Mouse (Mus musculus) myocyte (in vitro differentiated cells): ENCODE measurements around the gene Clec16a. TPM values are rescaled to one million over a fixed set of nuclear protein-coding genes. Genes with fewer than 3 reads are reported as not detected.

Experiments
- H3K27me3 ChIP-seq: one replicate; pipeline ENCODE4 v1.6.1; 2011; ENCODE audit not compliant: control insufficient read depth, insufficient read depth, insufficient read length
- H3K36me3 ChIP-seq: one replicate; pipeline ENCODE4 v1.6.1; 2011; ENCODE audit not compliant: control insufficient read depth, insufficient read depth
- H3K4me2 ChIP-seq: one replicate; pipeline ENCODE4 v1.6.1; 2011; ENCODE audit warnings: low read depth, control low read depth
- H3K4me3 ChIP-seq: one replicate; pipeline ENCODE4 v1.5.1; 2011; ENCODE audit warnings: mild to moderate bottlenecking, control low read depth, moderate library complexity
- H3K79me2 ChIP-seq: one replicate; pipeline ENCODE4 v1.6.1; 2011; ENCODE audit not compliant: control insufficient read depth, insufficient read depth
- H3ac ChIP-seq: one replicate; pipeline ENCODE4 v1.6.1; 2011; ENCODE audit not compliant: control insufficient read depth, insufficient read length
- CEBPB ChIP-seq: IDR thresholded peaks from 2 replicates; pipeline ENCODE4 v1.6.1; 2011; ENCODE audit warnings: mild to moderate bottlenecking, moderate library complexity; ENCODE audit not compliant: poor library complexity, insufficient read depth, severe bottlenecking
- E2F4 ChIP-seq: IDR thresholded peaks from one replicate; pipeline ENCODE4 v1.6.1; 2011; ENCODE audit warnings: mild to moderate bottlenecking, control low read depth, moderate library complexity; ENCODE audit not compliant: insufficient read depth
- MAX ChIP-seq: IDR thresholded peaks from one replicate; pipeline ENCODE4 v1.6.1; 2011; ENCODE audit warnings: low read depth, mild to moderate bottlenecking, control low read depth
- MYOD1 ChIP-seq, 3 experiments: IDR thresholded peaks; one replicate each; pipeline ENCODE4 v1.6.1; 2011; ENCODE audit warnings: control low read depth in 2 of 3, low read depth in 2 of 3, mild to moderate bottlenecking in 2 of 3, moderate library complexity in 1 of 3; ENCODE audit not compliant: insufficient read length in 2 of 3, control insufficient read depth in 1 of 3
- MYOG ChIP-seq, 3 experiments: IDR thresholded peaks; one replicate each; pipeline ENCODE4 v1.6.1; 2011; ENCODE audit warnings: control low read depth in 2 of 3, low read depth in 2 of 3, mild to moderate bottlenecking in 2 of 3; ENCODE audit not compliant: insufficient read length in 2 of 3, control insufficient read depth in 1 of 3, insufficient read depth in 1 of 3
- POLR2A ChIP-seq: IDR thresholded peaks from one replicate; pipeline ENCODE4 v1.6.1; 2011; ENCODE audit warnings: low read depth, mild to moderate bottlenecking, control low read depth, moderate library complexity; ENCODE audit not compliant: insufficient read length
- POLR2AphosphoS2 ChIP-seq: IDR thresholded peaks from one replicate; pipeline ENCODE4 v1.6.1; 2011; ENCODE audit warnings: low read depth, control low read depth; ENCODE audit not compliant: insufficient read length
- REST ChIP-seq: IDR thresholded peaks from one replicate; pipeline ENCODE4 v1.6.1; 2011; ENCODE audit warnings: mild to moderate bottlenecking, control low read depth, moderate library complexity; ENCODE audit not compliant: insufficient read depth, insufficient read length
- SRF ChIP-seq: IDR thresholded peaks from one replicate; pipeline ENCODE4 v1.6.1; 2011; ENCODE audit warnings: low read depth; ENCODE audit not compliant: control insufficient read depth, insufficient read length
- TCF12 ChIP-seq: IDR thresholded peaks from one replicate; pipeline ENCODE4 v1.6.1; 2011; ENCODE audit warnings: mild to moderate bottlenecking, control low read depth; ENCODE audit not compliant: poor library complexity, insufficient read depth, severe bottlenecking
- TCF3 ChIP-seq: IDR thresholded peaks from one replicate; pipeline ENCODE4 v1.6.1; 2011; ENCODE audit warnings: low read depth, control low read depth; ENCODE audit not compliant: insufficient read length
- USF1 ChIP-seq: IDR thresholded peaks from one replicate; pipeline ENCODE4 v1.6.1; 2011; ENCODE audit warnings: low read depth, mild to moderate bottlenecking, control low read depth, moderate library complexity
- polyA plus RNA-seq: library from polyadenylated mRNA; unstranded; fragments of >200 nt; fragmentation: generic; extraction: Trizol; gene quantifications from one replicate; pipeline ENCODE4 v1.2.1, GENCODE M21; 2012; ENCODE audit warnings: missing spikeins

The Clec16a gene
- polyA plus RNA-seq, 1 experiment = 15.5 TPM

DNA sequence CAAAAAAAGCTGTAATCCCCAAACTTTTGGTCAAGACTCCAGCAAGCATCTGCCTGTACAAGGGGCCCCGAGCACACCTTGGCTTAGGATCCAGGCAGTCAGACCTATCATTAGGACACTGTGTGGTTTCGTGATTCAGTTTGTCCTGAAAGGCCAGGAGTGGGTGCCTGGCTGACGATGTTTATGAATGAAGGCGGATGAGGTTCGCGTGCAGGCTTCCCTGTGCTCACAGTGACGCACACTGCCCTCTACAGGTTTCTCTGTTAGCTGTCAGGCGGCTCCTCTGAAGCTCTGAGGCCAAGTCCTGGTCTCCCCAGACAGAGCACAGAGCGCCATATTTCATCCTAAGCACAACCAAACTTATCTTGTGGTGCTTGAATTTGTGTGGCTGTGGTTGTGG, 241.1 kb downstream of the Clec16a start:
- Histone ChIP-seq H3K79me2 (peaks cover 5% of the 10 kb centered on the region), H3K27me3 (no peaks in the 10 kb centered on the region), H3K4me2 (peak overlapping the region; percentile 99), H3K4me3 (peak overlapping the region; percentile 64), H3K36me3 (no peaks in the 10 kb centered on the region), H3ac (peak overlapping the region; percentile 57)
- TF ChIP-seq MYOD1 (IDR thresholded peaks at IDR 0.05; ENCODE audit: control insufficient read depth in 1 of 3, insufficient read length in 2 of 3, low read depth in 2 of 3) (no peak), TCF3 (no peak), SRF (no peak), POLR2A (no peak), TCF12 (no peak), USF1 (no peak), MYOG (IDR thresholded peaks at IDR 0.05; ENCODE audit: control insufficient read depth in 1 of 3, insufficient read depth in 1 of 3, insufficient read length in 2 of 3, low read depth in 2 of 3) (no peak), CEBPB (no peak), E2F4 (no peak), REST (no peak), MAX (no peak), POLR2AphosphoS2 (no peak)

DNA sequence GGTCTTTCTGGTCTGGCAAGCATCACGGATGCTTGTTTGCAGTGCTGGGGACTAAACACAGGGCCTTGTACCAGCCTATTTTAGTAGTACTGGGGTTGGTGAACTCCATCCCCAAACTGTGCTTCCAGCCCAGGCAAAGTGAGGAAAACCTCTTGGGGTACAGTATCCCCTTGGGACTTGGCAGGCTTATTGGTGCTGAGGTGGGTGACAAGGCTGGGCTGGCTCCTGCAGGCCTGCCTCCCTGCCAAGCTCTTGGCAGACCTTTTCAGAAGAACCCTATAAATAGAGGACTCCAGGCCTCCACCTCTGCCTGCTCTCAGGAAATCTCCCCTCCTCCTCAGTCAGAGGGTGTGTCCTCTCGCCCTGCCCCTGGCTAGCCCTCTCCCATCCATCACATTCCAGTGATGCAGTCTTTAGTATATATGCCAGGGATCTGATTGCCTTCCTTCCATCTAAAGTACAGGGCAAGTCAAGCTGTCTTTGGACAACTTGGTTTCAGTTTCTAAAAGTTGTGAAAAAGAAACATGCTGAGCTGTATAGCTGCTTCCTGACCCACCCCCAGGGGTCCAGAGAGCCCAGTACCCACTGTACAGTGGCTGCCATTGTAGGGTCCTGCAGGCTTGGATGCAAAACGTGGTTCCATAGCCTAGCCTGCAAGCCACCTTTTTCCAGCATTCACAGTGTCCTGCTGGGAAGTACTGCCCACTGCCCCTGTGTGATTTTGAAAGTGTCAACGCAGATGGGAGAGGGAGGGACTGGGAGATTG, 241.8 kb downstream of the Clec16a start:
- Histone ChIP-seq H3ac (no peak overlapping the region), H3K36me3 (no peaks in the 10 kb centered on the region), H3K27me3 (no peaks in the 10 kb centered on the region), H3K4me2 (peak overlapping the region; percentile 6), H3K79me2 (peaks cover 5% of the 10 kb centered on the region), H3K4me3 (peak overlapping the region; percentile 64)
- TF ChIP-seq MYOD1 (IDR thresholded peaks at IDR 0.05; ENCODE audit: control insufficient read depth in 1 of 3, insufficient read length in 2 of 3, low read depth in 2 of 3) (no peak), MAX (no peak), REST (no peak), TCF12 (no peak), E2F4 (no peak), POLR2A (no peak), TCF3 (no peak), SRF (no peak), CEBPB (no peak)

DNA sequence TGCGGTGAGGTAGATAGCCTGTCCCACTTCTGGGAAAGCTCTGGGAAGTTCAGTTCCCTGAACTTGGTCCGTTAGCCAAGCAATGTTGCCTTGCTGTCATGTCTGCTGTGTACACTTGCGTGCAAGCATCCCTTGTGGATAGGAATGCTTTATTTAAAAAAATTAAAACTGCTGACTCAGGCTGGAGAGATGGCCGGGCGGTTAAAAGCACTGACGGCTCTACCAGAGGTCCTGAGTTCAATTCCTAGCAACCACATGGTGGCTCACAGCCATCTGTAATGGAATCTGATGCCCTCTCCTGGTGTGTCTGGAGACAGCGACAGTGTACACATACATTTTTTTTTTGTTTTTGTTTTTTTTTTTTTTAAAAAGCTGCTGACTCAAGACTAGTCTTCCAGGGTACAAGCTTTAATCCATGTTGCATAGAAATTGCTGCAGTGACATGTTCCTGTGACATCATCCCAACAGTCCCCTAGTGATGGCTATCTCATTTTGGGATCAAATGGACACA, 242.5 kb downstream of the Clec16a start:
- peaks cover 5% of the 10 kb centered on the region for H3K79me2 ChIP-seq
- H3ac ChIP-seq = no peak overlapping the region
- TF ChIP-seq TCF12 (no peak), SRF (no peak), POLR2A (no peak), POLR2AphosphoS2 (no peak), MYOG (IDR thresholded peaks at IDR 0.05; ENCODE audit: control insufficient read depth in 1 of 3, insufficient read depth in 1 of 3, insufficient read length in 2 of 3, low read depth in 2 of 3) (no peak), CEBPB (no peak), MAX (no peak), MYOD1 (IDR thresholded peaks at IDR 0.05; ENCODE audit: control insufficient read depth in 1 of 3, insufficient read length in 2 of 3, low read depth in 2 of 3) (no peak), USF1 (no peak), TCF3 (no peak)
- H3K4me3 ChIP-seq = no peak overlapping the region
- no peak overlapping the region for H3K4me2 ChIP-seq
- no peaks in the 10 kb centered on the region for H3K36me3 ChIP-seq
- no peaks in the 10 kb centered on the region for H3K27me3 ChIP-seq

DNA sequence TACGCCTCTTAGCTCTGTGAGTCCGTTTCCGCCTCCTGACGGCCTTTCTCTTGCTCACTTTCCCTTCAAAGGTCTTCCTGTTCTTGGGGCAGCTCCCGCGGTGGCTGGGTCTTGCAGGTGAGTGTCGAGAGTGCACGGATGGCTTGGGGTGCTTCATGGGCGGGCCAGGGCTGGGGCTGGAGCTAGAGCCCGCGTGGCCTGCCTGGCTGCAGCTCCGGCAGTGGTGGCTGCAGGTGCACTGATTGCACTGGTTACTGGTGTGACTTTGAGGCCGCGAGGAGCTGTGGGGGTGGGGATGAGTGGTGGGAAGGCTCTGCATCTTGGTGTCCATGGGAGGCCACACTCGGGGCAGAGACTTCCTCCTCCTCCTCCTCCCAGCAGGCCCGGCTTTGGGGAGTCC, 243.1 kb downstream of the Clec16a start, which contains the start of gene Tnp2:
TSS of gene Tnp2 (minus strand) at position 390 of the 400 bp plus-strand sequence.
- Histone ChIP-seq H3K4me2 (no peak within 1 kb of the TSS), H3K27me3 (no peaks in the 10 kb centered on the region), H3K36me3 (no peaks in the 10 kb centered on the region), H3K79me2 (peaks cover 3% of the 10 kb centered on the region), H3K4me3 (no peak within 1 kb of the TSS), H3ac (no peak within 1 kb of the TSS)
- no peak for TF ChIP-seq POLR2AphosphoS2
- TF ChIP-seq USF1 = no peak
- TF ChIP-seq TCF12 = no peak
- no peak for TF ChIP-seq TCF3
- TF ChIP-seq MYOG (IDR thresholded peaks at IDR 0.05; ENCODE audit: control insufficient read depth in 1 of 3, insufficient read depth in 1 of 3, insufficient read length in 2 of 3, low read depth in 2 of 3) = no peak
- TF ChIP-seq REST = no peak
- no peak for TF ChIP-seq SRF
- TF ChIP-seq MYOD1 (IDR thresholded peaks at IDR 0.05; ENCODE audit: control insufficient read depth in 1 of 3, insufficient read length in 2 of 3, low read depth in 2 of 3) = no peak

DNA sequence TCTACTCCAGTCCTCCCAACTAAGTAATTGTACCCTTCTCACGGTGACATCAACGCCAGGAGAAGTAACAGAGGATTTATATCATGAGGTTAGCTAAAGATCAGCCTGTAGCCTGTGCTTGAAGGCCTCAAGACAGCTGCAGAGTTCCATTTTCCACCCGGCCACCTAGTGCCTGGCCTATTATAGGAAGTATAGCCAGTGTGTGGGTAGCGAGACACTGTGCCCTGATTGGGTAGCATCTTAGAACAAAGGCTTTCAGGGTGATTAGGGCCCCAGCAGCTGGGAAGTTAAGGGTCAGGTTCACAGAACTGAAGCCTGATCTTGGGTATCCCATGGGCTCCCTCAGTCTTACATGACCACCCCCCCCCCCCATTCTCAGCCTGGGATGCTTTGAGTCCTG, 243.7 kb downstream of the Clec16a start:
- H3K4me3 ChIP-seq = no peak overlapping the region
- no peaks in the 10 kb centered on the region for H3K36me3 ChIP-seq
- H3ac ChIP-seq = no peak overlapping the region
- H3K4me2 ChIP-seq = no peak overlapping the region
- TF ChIP-seq MYOD1 (IDR thresholded peaks at IDR 0.05; ENCODE audit: control insufficient read depth in 1 of 3, insufficient read length in 2 of 3, low read depth in 2 of 3) (peak in 1 of 3 experiments; percentile 43), TCF3 (no peak)
- no peaks in the 10 kb centered on the region for H3K79me2 ChIP-seq
- H3K27me3 ChIP-seq = no peaks in the 10 kb centered on the region
